Mouse (Mus musculus): ENCODE results near the gene Kcnj3.
A peak's percentile ranks its signal among the peaks of the same experiment; 100 is the strongest.
"Not testable (repeated sequence)": the region's sequence is repeated elsewhere in the genome, so short reads cannot be mapped to it uniquely, and the experiment has no call there.

Kcnj3 gene

DNA sequence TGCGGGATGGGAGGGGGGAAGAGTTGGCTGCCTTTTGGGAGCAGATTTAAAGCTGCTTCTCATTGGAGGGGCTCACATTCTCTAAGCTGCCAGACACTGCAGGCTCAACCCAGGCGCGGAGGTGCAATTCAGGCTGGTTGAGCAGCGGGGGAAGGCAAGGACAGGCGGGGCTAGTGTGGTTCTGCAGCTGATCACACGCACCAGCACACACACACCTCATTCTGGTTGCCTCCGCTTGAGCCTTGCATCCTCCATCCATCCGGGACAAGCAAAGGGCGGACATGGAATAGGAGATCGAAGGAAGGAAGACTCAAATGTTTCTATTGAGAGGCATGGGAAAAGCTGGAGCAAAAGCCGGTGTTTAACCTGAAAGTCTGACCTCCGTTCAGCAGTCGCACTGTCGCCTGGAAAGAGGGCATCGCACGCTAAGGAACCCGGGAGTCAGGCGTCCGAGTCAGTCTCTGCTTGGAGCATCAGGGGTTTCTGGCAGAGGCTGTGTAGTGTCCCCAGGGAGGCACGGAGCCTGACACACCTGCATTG, at the start of gene Kcnj3:
TSS of gene Kcnj3 (plus strand) at position 250 of the 540 bp plus-strand sequence.
- no peak for DNase-seq

DNA sequence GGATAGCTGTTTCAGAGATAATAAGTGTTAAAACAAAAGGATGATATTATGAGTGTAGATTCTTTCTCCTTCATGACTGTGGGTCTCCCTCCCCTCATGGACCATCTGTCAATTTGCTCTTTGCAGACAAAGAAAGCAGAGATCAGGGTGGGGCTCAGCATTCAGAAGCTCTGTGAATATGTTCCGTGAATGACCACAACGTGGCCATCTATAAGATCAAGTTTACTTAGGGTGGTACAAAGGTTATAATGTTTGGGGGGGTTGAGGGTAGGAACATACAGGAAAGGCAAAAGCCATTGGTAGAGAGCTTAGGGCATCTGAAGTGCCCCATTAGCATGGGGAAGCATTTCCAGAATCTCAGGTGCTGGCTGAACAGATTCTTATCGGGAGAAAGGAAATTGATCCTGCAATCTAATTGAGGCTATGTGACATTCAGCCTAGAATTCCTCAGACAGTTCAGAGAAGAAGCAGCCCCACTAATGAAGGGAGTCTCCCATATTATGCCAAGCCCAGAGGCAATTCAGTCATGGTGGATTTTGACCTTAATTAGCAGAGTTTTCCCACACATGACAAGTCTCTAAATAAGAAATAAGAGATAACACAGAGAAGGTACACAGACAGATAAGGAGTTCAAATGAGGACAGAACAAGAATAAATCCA, 45.3 kb upstream of the Kcnj3 start:
- DNase-seq = no peak

DNA sequence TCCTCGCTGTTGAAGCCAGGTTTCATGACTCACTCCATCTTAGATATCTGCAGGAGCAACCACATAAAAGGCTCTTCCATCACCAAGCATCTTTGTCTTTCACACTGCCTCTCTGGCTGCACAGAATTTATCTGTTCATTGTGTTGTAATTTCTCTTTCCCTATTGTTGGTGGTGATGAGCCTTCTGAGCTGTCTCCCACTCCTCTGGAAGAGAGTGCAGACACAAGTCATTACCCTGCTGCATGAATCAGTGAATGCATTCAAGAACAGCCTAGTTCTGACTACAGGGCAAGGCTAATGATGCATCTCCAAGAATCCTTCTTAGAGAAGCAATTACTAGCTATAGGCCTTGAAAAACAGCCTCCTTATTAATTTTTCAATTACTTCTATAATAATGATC, 30.5 kb upstream of the Kcnj3 start:
- DNase-seq = no peak

DNA sequence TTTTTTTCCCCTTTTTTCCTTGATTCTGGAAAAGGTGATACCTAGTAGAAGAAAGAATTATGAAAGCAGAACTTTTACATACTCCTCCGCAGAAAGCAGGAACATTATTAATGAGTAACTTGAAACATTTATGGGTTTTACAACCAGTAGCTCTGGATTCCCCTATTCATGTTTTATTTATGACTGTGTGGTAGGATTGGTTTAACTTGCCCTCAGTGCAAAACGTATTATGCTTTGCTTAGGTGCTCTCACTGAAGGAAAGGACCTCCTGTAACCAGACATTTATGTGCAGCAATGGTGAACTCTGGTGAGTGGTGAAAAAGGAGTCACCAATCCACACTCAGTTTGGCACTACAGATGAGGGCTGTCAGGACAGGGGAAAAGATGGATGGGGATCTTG, 8.1 kb upstream of the Kcnj3 start:
- no peak for DNase-seq

DNA sequence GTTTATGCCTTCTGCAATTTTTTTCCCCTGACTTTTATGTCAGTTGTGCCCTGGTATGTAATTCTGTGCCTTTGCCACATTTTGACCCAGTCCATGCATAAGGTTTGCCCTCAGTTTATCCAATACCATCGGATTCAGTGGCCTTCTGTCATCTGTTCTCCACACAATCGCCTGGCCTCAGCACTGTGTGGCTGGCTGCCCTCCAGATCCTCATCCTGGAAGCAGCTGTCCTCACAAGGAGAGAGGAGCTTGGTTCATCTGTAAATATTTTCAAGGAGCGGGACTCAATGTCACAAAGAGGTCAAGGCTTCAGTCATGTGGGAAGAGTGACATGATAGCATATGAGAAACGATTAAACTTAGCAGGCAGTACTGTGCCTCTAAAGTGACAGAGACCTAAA, 3.7 kb upstream of the Kcnj3 start:
- no peak for DNase-seq

DNA sequence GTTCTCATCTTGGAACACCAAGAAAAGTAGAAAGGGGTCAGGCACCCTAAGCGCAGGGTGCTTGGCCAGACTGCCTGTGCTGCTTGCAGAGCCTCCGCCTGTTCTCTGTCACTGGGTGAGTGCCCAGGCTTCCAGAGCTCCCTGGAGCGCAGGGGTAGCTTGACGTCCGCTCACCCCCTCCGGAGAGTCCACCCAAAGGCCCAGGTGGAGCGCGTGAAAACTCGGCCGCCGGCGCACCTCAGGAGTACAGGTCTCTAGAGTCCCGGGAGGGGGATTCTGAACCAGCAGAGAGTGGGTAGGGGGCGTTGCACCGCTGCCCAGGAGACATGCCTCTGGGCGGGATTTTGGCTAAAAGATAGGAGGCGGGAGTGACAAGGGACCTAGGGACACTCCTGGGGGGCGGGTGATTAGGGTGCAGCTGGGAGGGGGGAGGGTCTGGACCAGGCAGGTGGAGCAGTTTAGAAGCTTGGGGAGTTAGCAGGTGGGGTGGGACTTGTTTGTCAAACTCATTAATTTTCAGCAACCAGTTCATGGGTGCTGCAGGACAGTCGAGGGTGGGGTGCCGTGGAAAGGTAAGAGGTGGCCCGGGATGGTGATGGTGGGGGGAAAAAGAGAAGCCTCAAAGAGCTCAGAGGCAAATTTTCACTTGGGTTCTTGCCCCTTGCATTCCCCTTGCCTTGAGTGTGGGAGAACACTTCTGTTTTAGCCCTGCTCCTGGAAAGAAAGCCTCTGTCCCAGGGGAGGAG, 664 bp downstream of the Kcnj3 start:
- no peak for DNase-seq

DNA sequence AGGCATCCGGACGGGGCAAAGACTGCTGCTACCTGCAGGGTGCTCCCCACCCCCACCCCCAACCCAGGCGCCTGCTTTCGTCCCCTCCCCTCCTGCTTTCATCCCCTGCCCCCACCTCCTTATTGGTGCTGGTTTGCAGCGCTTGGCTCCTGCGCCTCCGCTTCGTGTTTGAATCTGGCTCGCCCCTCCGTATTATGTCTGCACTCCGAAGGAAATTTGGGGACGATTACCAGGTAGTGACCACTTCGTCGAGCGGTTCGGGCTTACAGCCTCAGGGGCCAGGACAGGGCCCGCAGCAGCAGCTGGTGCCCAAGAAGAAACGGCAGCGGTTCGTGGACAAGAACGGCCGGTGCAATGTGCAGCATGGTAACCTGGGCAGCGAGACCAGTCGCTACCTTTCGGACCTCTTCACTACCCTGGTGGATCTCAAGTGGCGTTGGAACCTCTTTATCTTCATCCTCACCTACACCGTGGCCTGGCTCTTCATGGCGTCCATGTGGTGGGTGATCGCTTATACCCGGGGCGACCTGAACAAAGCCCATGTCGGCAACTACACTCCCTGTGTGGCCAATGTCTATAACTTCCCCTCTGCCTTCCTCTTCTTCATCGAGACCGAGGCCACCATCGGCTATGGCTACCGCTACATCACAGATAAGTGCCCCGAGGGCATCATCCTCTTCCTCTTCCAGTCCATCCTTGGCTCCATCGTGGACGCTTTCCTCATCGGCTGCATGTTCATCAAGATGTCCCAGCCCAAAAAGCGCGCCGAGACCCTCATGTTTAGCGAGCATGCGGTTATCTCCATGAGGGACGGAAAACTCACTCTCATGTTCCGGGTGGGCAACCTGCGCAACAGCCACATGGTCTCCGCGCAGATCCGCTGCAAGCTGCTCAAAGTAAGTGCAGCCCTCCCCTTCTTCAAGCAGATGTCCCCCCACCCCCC, 1.5 kb downstream of the Kcnj3 start:
- DNase-seq = no peak

DNA sequence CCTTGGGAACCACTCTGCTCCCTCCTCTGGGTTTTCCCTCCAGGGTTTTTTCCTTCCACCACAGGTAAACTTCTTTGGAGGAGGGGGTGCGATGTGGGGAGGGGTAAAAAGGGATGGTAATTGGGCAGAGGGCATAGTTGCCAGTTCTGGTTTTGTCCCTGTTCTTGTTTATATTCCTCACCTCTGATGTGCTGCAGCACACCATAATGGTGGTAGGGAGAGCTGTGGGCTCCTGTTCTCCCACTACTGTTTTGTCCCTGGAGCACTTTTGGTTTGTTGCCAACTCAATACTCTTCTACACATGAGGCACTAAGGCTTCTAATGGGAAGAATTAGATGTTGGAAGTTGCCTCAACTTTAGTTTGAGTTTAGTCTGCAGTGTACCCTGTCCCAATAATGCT, 2.2 kb downstream of the Kcnj3 start:
- DNase-seq = no peak

DNA sequence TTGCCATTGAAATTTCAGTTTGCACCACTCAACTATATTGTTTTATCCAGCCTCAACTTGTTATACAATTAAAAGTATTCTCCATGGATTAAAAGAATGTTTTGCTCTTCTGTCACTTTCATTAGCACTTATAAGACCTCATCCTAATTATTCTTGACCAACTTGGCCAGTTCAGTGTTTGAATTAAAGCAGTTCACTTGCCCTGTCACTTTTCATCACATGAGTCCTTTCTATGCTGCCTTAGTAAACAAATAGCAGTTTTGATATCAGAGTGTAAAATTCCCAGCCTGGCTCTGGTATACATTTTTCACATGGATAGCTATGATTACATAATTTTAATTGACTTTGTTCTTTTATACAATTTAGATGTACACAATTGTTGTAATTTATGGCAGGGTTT, 3.4 kb downstream of the Kcnj3 start:
- no peak for DNase-seq

DNA sequence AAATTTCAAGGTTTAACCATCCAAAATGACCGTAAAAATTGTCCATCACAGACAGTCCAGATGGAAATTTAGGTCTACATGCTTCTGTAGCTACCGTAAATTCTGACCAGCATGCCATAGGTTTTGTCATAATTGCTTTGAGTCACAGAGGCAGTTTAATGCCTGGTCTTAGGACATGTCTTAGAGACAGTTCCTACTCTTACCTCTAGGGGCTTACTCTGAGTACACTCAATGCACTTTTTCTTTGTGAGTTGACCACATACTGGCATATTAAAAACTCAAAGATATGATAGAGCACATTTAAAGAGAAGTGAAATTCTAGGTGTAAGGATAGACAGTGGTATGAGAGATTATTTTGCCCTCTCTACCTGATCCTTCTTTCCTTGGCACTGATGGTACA, 6.2 kb downstream of the Kcnj3 start:
- no peak for DNase-seq

DNA sequence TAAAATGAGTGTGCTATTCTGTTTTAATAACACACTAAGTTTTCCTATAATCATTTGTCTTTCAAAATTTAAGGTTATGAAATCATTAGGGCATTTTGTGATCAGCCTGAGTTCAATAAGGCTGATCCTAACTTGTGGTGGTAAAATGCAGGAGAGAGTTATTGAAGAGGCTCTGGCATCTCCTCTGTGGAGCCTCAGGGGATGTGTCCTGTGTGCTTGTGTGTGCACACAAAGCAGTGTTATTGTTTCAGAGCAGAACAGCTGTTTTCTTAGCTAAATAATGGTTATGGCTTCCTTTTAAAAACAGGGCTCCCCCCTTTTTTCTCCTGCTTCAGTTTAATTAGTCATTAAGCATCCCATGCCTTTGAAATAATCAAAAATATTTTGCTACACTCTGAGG, 11.5 kb downstream of the Kcnj3 start:
- DNase-seq = no peak

DNA sequence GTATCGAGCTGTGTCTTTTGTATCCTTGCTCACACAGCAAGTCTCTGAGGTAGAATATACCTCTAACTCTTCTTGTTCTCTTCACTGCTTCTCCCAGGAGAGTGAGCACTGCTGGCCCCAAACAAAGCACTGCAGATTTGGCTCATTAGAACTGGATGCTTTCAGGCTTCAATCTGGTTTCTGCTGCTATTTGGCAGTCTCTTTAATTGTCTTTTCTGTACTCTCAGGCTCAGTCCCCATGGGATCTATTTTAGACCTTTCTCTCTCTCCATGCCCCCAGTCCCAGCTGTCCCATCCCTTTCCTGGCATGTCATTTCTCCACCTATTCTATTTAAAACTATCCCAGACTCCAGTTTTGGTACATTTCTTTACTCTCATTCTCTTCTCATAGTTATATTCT, 15.0 kb downstream of the Kcnj3 start:
- DNase-seq = no peak

DNA sequence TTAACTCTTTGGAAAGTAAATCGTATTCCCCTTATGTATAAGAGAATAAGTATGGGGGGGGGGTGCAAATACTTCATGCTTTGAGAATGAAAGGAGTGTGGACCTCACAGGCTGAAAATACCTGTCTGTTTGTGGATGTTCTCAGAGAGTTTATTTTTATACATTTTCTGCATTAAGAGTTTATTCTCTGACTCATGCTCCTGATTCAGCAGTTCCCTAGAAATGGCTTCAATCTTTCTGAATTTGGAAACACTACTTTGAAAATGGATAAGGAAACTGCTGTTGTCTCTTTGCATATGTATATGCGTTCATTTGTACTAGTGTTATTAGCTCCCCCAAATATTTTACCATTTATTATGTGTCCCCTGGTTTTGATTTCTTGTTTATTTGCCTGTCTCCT, 23.4 kb downstream of the Kcnj3 start:
- no peak for DNase-seq

DNA sequence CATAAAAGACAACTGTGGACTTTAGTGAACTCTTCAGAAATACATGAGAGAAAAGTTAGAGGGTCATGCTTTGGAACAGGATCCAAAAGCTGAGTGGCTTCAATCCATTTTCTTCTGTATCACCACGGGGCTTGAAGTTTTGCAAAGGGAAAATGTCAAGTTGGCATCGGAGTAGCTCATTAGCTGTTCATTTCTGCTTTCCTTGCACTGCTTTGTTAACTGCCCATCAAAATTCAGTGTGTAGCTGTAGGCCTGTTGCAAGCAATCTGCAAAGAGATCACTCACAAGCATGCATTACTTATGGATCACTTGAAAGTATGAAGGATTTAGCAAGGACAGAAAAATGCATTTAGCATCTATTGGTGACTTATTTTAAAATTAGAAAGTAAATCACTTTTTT, 33.4 kb downstream of the Kcnj3 start:
- no peak for DNase-seq

DNA sequence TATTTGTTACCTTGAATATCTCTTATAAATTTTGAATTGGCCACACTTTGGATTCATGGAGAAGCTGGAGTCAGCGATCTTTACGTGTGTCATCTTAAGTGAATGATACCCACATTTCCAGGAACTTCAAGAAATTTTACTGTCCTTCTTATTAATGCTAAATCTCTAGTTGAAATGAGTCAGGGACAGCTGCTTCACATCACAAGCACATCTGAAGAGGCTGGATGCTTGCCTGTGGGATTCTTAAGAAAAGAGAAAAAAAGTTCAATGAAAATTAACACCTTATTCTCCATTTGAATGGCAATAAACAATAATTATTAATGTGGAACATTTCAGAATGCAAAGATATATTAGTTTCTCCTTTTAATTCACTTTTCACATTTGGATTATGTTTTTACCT, 34.2 kb downstream of the Kcnj3 start:
- DNase-seq = peak in 1 of 2 experiments; percentile 1

DNA sequence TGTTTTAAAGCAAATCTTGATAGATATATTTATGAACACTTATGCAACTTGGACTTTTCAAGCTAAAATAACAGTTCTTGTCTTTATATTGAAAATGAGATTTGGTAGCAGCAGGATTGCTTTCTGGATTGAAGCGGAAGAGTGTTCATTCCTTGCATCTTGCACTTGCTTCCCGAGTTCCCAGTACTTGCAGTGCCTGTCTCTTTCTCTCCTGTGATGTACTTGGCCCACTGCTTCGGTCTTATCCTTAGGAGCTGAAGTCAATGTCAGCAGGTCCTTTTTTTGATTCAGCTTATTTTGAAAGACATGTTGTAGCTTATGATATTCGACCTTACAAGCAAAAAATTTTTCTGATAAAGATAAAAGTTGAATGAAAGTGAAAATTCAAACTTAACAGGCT, 43.7 kb downstream of the Kcnj3 start:
- DNase-seq = no peak

DNA sequence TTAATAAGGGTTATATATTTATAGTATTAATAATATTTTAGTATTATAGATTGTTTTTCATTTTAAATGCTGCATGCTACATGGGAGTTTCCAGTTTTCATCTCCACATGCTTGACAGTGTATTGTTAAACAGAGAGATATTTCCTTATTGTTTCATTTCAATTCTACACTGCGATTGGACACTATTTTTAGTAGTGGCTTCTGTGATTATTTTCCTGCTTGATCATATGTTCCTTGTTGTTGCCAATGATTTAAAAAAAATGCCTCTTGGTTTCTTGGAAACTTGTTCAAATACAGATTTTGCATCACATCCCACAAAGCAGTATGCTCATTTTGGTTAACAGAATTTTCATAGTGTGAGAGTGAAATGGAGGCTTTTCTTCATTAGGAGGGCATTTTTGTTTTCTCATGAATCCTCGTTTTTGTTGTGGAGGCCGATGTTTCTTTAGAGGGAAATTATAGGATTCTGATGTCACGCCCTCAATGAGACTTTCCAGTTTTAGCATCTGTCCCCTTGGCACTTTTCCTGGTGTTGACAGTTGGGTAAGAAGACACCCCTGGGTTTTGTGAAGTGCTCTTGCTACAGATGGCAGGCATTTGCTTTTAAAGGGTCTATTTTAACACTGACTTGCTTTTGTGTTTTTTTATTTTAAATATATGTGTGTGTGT, 44.3 kb downstream of the Kcnj3 start:
- no peak for DNase-seq

DNA sequence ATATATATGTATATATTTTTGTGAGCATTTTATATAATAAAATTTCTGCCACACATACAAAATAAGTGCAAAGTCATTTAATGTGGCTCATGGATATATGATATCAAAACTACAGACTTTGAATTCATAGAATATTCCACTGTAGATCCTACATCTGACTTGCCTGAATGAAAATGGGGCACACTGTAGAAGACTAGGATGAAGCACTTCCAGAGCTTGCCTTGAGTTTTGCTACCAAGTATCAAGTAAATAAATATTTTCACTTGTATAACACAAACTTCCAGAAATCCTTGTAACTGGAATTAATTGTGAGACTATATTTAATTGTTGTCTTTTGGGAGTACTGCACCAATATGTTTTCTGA, 44.8 kb downstream of the Kcnj3 start:
- no peak for DNase-seq

DNA sequence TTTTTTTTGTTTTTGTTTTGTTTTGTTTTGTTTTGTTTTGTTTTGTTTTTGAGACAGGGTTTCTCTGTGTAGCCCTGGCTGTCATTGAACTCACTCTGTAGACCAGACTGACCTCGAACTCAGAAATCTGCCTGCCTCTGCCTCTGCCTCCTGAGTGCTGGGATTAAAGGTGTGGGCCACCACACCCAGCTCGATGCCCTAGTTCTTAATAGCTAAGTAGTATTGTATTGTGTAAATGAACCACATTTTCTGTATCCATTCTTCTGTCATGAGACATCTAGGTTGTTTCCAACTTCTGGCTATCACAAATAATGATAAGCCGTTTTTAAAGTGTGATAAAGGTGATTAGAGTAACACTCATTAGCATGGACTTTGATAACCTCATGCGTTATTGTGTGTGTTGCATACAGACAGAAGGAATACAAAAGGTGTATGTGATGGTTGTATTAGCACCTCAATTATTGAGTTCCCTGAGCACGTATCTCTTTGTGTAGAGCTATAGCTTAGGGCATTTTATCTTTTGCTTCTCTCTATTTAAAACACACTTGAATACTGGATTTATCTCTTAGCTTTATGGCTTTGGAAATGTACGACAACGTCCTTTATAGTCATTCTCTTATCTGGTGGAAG, 49.8 kb downstream of the Kcnj3 start:
- not testable (repeated sequence) for DNase-seq

DNA sequence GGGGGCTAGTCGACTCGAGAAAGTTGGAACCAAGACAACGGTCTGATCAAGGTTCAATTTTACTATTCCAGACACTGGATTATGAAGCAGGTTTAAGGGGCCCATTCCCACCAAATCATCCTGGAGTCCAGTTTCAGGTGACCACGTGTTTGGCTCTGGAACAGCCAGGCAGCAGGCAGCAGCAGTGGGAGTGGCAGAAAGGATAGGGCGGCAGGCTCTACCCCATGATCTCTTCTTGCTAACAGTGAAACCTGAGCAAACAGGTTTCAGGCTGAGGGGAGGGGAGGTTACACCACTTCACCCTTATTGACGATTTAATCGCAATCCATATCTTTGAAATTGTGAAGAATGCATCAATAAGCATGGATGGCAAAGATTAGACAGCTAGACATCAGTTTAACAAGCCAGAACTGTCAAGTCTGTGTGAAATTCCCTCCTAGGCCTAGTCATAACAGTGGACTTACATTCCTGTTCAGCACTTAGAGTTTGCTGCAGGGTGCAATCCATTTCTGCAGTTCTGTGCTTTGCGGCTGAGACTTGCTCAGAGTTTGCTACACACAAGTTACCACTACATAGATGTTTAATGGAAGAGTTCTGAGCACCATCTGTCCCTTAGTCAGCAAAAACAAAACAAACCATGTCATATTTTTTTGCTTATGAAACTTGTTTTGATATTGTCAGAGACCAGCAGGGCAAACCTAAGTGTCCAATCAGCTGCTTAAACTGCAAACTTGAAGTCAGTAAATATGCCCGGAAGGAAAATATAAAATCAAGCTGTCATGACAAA, 67.8 kb downstream of the Kcnj3 start:
- DNase-seq = no peak

DNA sequence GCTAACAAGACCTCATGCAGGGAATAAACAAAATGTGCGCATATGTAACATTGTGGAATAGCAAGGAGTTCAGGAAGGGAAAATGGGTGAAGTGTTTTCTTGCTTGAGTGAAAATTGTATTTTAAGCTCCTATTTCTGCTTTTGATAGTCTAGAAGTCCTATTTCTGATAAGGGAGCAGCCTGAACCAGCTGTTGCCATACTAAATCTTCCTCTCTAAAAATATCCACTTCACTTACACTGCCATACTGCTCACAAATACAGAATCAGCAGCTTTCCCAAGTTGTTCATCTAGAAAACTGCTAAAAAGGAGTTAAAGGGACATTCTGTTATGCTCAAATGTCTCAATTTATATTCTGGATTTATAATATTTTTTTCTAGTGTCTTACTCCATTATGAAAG, 69.9 kb downstream of the Kcnj3 start:
- DNase-seq = no peak

DNA sequence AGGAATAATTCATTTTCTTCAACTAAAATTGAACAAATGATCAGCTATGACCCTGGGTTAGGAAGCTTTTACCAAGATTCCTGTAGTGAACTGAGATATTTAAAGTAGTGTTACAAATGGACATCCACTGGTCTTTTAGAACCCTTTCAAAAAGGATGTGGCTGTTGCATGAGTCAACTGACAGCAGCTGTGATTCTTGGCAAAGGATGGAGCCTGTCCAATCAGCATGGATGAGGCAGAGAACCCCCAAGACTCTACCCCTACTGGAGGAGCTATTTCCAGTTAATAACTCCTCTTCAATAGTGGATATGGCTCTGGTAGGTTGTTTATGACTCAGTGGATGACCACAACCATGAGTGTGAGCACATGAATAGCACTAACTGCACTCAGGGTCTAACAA, 81.5 kb downstream of the Kcnj3 start:
- no peak for DNase-seq
